Mouse (Mus musculus) thymus, postnatal 0 days (tissue): ENCODE results near the gene Atp2a2. TPM values are rescaled to one million over a fixed set of nuclear protein-coding genes. Genes with fewer than 3 reads are reported as not detected.
"Not testable (repeated sequence)": the region's sequence is repeated elsewhere in the genome, so short reads cannot be mapped to it uniquely, and the experiment has no call there.

Experiments
- DNase-seq: peaks from one replicate; pipeline ENCODE4 v3.0.0-alpha.2; 2015; ENCODE audit warnings: low spot score
- polyA plus RNA-seq: library from polyadenylated mRNA; unstranded; fragments of >200 nt; fragmentation: Nextera tagmentation; extraction: Ambion mirVana; gene quantifications from 2 replicates; pipeline ENCODE4 v1.2.1, GENCODE M21; 2015

Gene Atp2a2
- polyA plus RNA-seq, 1 experiment from 2014 or later: 22.6 TPM

DNA sequence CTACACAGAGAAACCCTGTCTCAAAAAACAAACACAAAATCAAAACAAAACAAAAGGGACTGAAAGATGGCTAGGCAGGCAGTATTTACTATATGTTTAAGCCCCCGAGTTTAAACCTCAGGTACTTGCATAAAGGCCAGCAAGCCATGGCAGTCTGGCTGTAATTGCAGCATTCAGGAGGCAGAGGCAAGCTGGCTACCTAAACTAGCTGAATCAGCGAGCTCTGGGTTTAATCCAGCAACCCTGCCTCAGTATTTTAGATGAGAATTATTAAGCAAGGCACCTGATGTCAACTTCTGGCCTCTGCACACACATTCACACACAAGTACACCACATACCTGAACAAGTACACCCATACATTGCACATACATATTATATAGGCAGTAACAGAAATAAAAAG, 4.0 kb downstream of the Atp2a2 start:
- no peak for DNase-seq

GRCm38 (mm10) chr5:122496990-122497389, 5.0 kb downstream of the Atp2a2 start:
- DNase-seq: no peak

DNA sequence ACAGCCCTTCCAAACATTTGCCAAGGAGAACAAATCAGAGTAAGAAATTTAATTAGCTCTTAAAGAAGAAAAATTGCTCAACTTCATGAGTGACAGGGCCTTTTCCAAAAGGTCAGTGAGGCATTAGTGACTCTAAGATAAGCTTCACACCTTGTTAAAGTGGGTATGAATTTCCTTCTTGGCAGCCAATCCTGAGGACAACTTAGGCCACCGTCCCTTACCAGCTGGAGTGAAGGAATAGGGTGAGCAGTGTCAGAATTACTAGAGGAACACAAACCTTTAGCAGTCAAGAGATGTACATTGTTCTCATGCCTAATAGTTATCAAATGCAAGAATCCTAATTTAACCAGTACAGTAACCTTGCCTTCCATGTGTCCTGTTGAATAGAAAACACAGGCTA, 7.6 kb downstream of the Atp2a2 start:
- DNase-seq: no peak

DNA sequence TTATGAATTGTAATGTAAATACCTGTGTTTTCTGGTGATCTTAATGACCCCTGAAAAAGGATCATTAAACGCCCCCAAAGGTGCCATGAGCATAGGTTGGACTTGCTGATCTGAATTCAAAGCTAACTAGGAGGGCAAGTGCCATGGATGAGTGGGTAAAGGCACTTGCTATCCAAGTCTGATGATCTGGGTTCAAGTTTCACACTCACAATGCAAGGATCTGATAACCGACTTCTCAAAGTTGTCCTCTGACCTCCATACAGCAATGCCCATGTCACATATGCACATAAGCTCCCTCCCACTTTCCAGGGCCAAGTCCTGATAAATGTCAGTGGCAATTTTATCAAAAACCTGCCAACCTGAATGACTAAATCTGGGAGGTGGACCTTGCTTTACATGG, 9.0 kb downstream of the Atp2a2 start:
- no peak for DNase-seq

- no peak for DNase-seq
Observed at GRCm38 (mm10) chr5:122491385-122491784, 10.6 kb downstream of the Atp2a2 start.

- DNase-seq: no peak
Observed at GRCm38 (mm10) chr5:122490148-122490547, 11.9 kb downstream of the Atp2a2 start.

- DNase-seq: no peak
Observed at GRCm38 (mm10) chr5:122487825-122488224, 14.2 kb downstream of the Atp2a2 start.

GRCm38 (mm10) chr5:122486243-122486642, 15.8 kb downstream of the Atp2a2 start:
- not testable (repeated sequence) for DNase-seq

GRCm38 (mm10) chr5:122482733-122483391, 19.2 kb downstream of the Atp2a2 start:
- DNase-seq: no peak

DNA sequence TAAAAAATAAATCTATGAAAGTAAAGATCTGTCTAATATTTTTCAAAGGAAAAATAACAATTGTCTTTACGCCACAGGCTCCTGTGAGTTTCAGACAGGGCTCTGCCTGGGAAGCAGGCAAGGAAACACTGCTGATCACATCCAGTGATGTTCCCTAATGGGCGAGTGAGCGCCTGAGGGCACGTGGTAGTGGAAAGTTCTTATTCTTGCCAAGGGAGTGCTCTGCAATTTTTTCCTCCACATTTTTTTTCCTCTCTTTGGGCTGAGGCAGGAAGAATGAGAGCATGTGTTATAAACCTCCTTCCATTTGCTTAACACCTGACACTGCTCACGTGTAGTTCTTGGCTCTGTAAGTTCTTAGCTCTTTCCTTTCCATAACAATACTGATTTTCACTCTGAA, 20.2 kb downstream of the Atp2a2 start:
- no peak for DNase-seq

DNA sequence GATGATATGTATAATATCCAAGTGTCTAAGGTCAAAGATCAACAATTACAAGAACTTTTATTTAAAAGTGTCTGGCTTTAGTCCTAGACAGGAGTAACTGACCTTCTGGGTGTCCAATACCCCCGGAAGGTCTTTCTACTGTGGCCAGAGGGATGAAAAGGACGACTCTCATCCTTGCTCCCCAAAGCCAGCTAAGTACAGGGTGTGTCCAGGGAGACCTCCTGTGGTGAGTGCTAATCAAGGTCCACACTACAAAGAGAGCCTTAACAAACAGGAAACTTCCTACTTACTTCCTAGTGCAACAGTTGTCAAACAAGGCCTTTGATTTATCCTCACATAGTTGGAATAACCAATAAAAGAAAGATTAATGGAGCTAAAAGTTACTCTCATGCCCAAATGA, 22.9 kb downstream of the Atp2a2 start:
- DNase-seq: no peak

GRCm38 (mm10) chr5:122477492-122477891, 24.5 kb downstream of the Atp2a2 start:
- DNase-seq: no peak

DNA sequence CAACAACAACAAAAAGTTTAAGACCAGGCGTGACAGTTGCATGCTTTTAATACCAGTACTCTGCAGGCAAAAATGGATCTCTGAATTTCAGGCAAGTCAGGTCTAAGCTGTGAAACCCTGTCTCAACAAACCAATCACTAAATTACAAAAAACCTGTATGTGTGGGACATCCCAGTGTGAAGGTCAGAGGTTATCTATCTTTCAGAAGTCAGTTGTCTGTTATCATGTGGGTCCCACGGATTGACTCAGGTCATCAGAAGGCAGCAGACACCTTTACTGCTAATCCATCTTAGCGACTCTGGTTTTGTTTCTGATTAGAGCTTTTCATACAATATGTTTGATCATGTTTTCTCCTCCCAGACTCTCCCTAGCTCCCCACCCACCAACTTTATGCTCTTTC, 25.9 kb downstream of the Atp2a2 start:
- DNase-seq: no peak

DNA sequence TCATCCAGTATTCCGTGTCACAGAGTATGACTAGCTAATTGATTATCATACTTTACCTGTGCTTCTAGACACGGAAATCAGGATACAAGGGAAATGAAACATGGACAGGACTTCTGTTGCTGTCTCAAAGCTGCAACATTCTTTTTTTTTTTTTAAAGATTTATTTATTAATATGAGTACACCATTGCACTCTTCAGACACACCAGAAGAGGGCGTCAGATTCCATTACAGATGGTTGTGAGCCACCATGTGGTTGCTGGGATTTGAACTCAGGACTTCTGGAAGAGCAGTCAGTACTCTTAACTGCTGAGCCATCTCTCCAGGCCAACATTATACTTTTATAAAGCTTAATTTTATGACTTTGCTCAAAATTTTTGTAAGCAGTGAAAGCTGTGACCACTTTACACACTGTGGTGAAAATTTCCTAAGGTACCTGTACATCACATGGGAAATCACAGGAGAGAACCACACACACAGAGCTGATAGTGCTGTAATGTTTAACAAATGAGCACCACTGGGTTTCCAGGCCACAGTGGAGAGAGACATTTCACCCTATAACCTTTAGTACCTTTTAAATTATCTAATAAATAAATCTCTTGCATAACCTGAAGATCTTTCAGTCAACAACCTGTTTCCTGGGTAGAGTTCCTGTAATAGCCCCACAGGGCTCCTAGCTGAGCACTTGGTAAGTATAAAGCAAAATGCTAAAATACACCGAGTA, 27.2 kb downstream of the Atp2a2 start:
- no peak for DNase-seq

DNA sequence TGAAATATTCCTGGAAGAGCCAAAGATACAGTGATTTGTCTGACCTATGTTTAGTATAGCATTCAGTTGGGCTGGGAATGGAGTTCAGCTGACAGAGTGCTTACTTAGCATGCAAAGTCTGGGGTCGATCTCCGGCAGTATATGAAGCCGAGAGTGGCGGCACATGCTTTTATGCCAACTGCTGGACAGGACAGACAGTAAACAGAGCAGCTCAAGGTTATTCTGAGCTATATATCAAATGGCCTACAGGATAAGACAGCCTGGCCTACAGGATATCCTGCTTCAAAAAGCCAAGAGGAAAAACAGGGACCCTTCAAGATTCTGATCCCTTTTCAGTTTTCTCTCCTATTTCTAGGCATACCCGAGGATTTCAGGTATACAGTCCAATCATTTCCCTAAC, 30.4 kb downstream of the Atp2a2 start:
- no peak for DNase-seq

GRCm38 (mm10) chr5:122461431-122461830, 40.6 kb downstream of the Atp2a2 start:
- DNase-seq: no peak

GRCm38 (mm10) chr5:122460656-122461055, 41.4 kb downstream of the Atp2a2 start:
- DNase-seq: no peak

DNA sequence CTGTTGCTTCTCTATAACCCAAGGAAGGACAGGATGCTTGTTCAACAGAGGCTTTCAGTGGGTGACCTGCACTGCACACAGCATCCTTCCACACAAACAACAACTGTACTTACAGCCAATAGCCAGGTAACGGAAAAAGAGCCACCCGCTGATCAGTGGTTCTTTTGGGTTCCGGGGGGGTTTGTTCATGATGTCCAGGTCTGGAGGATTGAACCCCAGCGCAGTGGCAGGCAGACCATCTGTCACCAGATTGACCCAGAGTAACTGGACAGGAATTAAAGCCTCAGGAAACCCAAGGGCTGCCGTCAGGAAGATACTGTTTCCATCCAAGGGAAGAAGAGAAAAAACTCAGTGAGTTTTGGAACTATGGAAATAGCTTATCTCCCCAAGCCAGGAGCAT, 42.7 kb downstream of the Atp2a2 start:
- DNase-seq: no peak

DNA sequence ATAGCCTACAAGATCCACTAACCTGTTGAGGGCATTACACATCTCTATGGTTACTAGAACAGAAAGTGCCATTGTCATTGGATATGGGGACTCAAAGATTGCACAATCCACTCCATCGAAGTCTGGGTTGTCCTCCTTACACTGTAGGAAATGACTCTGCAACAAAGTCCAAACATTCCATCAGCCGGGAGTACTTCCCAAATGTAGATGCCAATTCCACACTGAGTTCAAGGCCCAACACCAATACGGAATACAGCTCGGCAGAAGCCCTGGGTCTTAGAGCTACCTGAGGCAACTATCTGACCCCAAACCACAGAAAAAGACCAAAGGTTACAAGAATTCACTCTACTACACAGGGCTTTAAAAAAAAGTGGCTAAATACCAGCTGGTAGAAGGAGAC, 44.0 kb downstream of the Atp2a2 start:
- no peak for DNase-seq

DNA sequence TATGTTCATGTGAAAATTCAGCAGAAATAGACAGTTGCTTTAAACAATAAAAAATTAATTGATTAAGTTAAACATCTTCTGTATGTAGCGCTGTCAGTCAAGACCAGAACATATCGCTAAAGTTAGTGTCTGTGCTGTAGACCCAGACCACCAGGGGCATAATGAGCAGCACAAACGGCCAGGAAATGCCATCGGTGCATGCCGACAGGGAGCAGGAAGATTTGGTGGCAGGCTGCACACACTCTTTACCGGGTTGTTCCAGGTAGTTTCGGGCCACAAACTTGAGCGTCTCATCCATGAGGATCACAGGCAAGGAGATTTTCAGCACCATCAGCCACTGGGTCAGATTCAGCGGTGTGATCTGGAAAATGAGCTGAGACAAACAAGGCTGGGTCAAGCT, 45.0 kb downstream of the Atp2a2 start:
- DNase-seq: not testable (repeated sequence)

DNA sequence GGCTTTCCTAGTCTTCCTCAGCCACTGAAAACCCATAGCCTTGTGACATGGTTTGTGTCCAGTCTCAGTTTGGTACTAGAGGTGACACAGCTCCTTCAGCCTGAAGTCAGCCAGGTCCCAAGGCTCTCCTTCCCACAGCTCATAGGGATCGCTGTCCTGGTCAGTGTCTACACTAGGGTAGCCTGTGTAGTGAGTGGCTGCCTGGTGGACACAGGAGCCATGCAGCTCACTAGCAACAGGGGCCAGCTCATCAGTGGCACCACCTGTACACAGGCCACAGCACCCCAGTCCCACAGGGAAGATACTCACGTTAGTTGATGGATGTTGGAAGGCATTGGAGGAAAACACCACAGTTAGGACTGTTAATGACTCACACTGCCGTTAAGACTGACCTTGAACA, 46.4 kb downstream of the Atp2a2 start:
- no peak for DNase-seq

DNA sequence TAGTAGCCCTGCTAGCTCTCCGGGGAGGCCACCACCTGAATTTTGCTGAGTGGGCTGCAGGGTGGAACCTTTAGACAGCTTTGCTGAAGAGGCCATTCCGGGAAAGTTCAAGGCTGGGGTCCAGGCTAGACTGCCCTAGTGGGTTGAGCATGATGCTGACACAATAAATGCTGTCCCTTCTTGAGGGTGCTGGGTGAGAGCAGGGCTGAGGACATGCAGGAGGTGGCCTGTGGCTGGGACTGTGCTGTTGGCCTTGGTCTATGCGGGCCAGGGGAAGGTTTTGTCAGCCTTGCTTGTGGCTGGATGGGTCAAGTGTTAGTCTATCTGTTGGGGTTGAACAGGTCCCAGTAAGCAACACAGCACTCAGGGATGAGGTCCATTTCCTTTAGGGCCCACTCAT, 47.1 kb downstream of the Atp2a2 start:
- DNase-seq: no peak

GRCm38 (mm10) chr5:122454442-122454841, 47.6 kb downstream of the Atp2a2 start:
- no peak for DNase-seq
